Mouse (Mus musculus): ENCODE measurements around the gene Slc25a47. TPM values are rescaled to one million over a fixed set of nuclear protein-coding genes. Genes with fewer than 3 reads are reported as not detected.

Gene Slc25a47
- polyA plus RNA-seq, 1 experiment from 2014 or later, result 7.4 TPM

- no peak overlapping the region for H3K9ac ChIP-seq
- WGBS, result 93% methylated on average over 7 of the region's 7 CpGs
- H3K27ac ChIP-seq (replicated peaks), result no peak overlapping the region
- H3K27me3 ChIP-seq, result no peaks in the 10 kb centered on the region
- ATAC-seq (ENCODE audit: low FRiP score, low read depth), result no peak
- H3K4me2 ChIP-seq, result no peak overlapping the region
- 0 out of 2 replicates have a peak, but pooled peaks cover 6% of the 10 kb centered on the region for H3K4me1 ChIP-seq (replicated peaks)
- no peak overlapping the region for H3K4me3 ChIP-seq
- no peaks in the 10 kb centered on the region for H3K9me3 ChIP-seq
- peaks cover 3% of the 10 kb centered on the region for H3K36me3 ChIP-seq
Measured at GRCm38 (mm10) chr12:108810309-108810708, 25.5 kb upstream of the Slc25a47 start.

- no peak for ATAC-seq (ENCODE audit: low FRiP score, low read depth)
- WGBS, result 55% methylated on average over 2 of the region's 2 CpGs
- H3K9me3 ChIP-seq, result no peaks in the 10 kb centered on the region
- peaks cover 6% of the 10 kb centered on the region for H3K36me3 ChIP-seq
- H3K9ac ChIP-seq, result no peak overlapping the region
- H3K4me1 ChIP-seq (replicated peaks), result 0 out of 2 replicates have a peak, but pooled peaks cover 6% of the 10 kb centered on the region
- no peak overlapping the region for H3K4me2 ChIP-seq
- H3K27me3 ChIP-seq, result no peaks in the 10 kb centered on the region
- H3K27ac ChIP-seq (replicated peaks), result no peak overlapping the region
- H3K4me3 ChIP-seq, result no peak overlapping the region
Measured at GRCm38 (mm10) chr12:108811133-108811532, 24.7 kb upstream of the Slc25a47 start.

- Histone ChIP-seq H3K9ac (no peak overlapping the region), H3K36me3 (peaks cover 7% of the 10 kb centered on the region), H3K9me3 (no peaks in the 10 kb centered on the region), H3K4me3 (no peak overlapping the region), H3K27me3 (no peaks in the 10 kb centered on the region), H3K27ac (replicated peaks) (no peak overlapping the region), H3K4me2 (no peak overlapping the region), H3K4me1 (replicated peaks) (0 out of 2 replicates have a peak, but pooled peaks cover 6% of the 10 kb centered on the region)
- ATAC-seq (ENCODE audit: low FRiP score, low read depth), result no peak
- WGBS, result 85% methylated on average over 6 of the region's 6 CpGs
Measured at GRCm38 (mm10) chr12:108812463-108812862, 23.4 kb upstream of the Slc25a47 start.

- WGBS, result 93% methylated on average over 6 of the region's 6 CpGs
- Histone ChIP-seq H3K4me3 (no peak overlapping the region), H3K27me3 (no peaks in the 10 kb centered on the region), H3K27ac (replicated peaks) (no peak overlapping the region), H3K4me2 (no peak overlapping the region), H3K9me3 (no peaks in the 10 kb centered on the region), H3K9ac (no peak overlapping the region), H3K36me3 (peaks cover 11% of the 10 kb centered on the region), H3K4me1 (replicated peaks) (0 out of 2 replicates have a peak, but pooled peaks cover 6% of the 10 kb centered on the region)
- 0 out of 2 replicates have a peak, but pooled peaks have one; percentile 12 for ATAC-seq (ENCODE audit: low FRiP score, low read depth)
Measured at GRCm38 (mm10) chr12:108814470-108814869, 21.4 kb upstream of the Slc25a47 start.

- Histone ChIP-seq H3K9ac (no peak overlapping the region), H3K27me3 (no peaks in the 10 kb centered on the region), H3K36me3 (peaks cover 11% of the 10 kb centered on the region), H3K4me1 (replicated peaks) (no peaks in the 10 kb centered on the region), H3K4me2 (no peak overlapping the region), H3K9me3 (no peaks in the 10 kb centered on the region), H3K27ac (replicated peaks) (no peak overlapping the region), H3K4me3 (no peak overlapping the region)
- WGBS, result 82% methylated on average over 11 of the region's 11 CpGs
- no peak for ATAC-seq (ENCODE audit: low FRiP score, low read depth)
Measured at GRCm38 (mm10) chr12:108816569-108816968, 19.3 kb upstream of the Slc25a47 start.

GRCm38 (mm10) chr12:108820461-108820860 is 15.4 kb upstream of the Slc25a47 start:
- 92% methylated on average over 4 of the region's 4 CpGs for WGBS
- Histone ChIP-seq H3K9me3 (no peaks in the 10 kb centered on the region), H3K9ac (no peak overlapping the region), H3K4me2 (no peak overlapping the region), H3K27ac (replicated peaks) (no peak overlapping the region), H3K4me1 (replicated peaks) (no peaks in the 10 kb centered on the region), H3K4me3 (no peak overlapping the region), H3K36me3 (peaks cover 6% of the 10 kb centered on the region; the same call in 1 of the 2 replicates), H3K27me3 (no peaks in the 10 kb centered on the region)
- no peak for ATAC-seq (ENCODE audit: low FRiP score, low read depth)

GRCm38 (mm10) chr12:108823036-108823435 is 12.8 kb upstream of the Slc25a47 start:
- ATAC-seq (ENCODE audit: low FRiP score, low read depth), result no peak
- Histone ChIP-seq H3K4me1 (replicated peaks) (no peaks in the 10 kb centered on the region), H3K4me3 (no peak overlapping the region), H3K4me2 (no peak overlapping the region), H3K9ac (no peak overlapping the region), H3K9me3 (no peaks in the 10 kb centered on the region), H3K27me3 (no peaks in the 10 kb centered on the region), H3K27ac (replicated peaks) (no peak overlapping the region), H3K36me3 (0 out of 2 replicates have a peak, but pooled peaks cover 6% of the 10 kb centered on the region)
- 75% methylated on average over 8 of the region's 8 CpGs for WGBS

- Histone ChIP-seq H3K27ac (replicated peaks) (no peak overlapping the region), H3K4me1 (replicated peaks) (no peaks in the 10 kb centered on the region), H3K4me2 (no peak overlapping the region), H3K9me3 (no peaks in the 10 kb centered on the region), H3K9ac (no peak overlapping the region), H3K4me3 (no peak overlapping the region), H3K27me3 (no peaks in the 10 kb centered on the region), H3K36me3 (0 out of 2 replicates have a peak, but pooled peaks cover 8% of the 10 kb centered on the region)
- ATAC-seq (ENCODE audit: low FRiP score, low read depth), result no peak
- 94% methylated on average over 15 of the region's 15 CpGs for WGBS
Measured at GRCm38 (mm10) chr12:108824225-108824874, 11.5 kb upstream of the Slc25a47 start.

- WGBS, result 92% methylated on average over 13 of the region's 13 CpGs
- Histone ChIP-seq H3K4me2 (no peak overlapping the region), H3K4me3 (no peak overlapping the region), H3K27me3 (no peaks in the 10 kb centered on the region), H3K9me3 (no peaks in the 10 kb centered on the region), H3K27ac (replicated peaks) (no peak overlapping the region), H3K4me1 (replicated peaks) (no peaks in the 10 kb centered on the region), H3K9ac (no peak overlapping the region), H3K36me3 (0 out of 2 replicates have a peak, but pooled peaks cover 8% of the 10 kb centered on the region)
- ATAC-seq (ENCODE audit: low FRiP score, low read depth), result no peak
Measured at GRCm38 (mm10) chr12:108825561-108826224, 10.2 kb upstream of the Slc25a47 start.

GRCm38 (mm10) chr12:108826282-108826957 is 9.4 kb upstream of the Slc25a47 start:
- Histone ChIP-seq H3K9me3 (no peaks in the 10 kb centered on the region), H3K4me1 (replicated peaks) (no peaks in the 10 kb centered on the region), H3K9ac (no peak overlapping the region), H3K4me2 (no peak overlapping the region), H3K36me3 (0 out of 2 replicates have a peak, but pooled peaks cover 8% of the 10 kb centered on the region), H3K4me3 (no peak overlapping the region), H3K27ac (replicated peaks) (no peak overlapping the region), H3K27me3 (no peaks in the 10 kb centered on the region)
- no peak for ATAC-seq (ENCODE audit: low FRiP score, low read depth)
- WGBS, result 94% methylated on average over 19 of the region's 19 CpGs

GRCm38 (mm10) chr12:108826958-108827535 is 8.8 kb upstream of the Slc25a47 start:
- no peaks in the 10 kb centered on the region for H3K9me3 ChIP-seq
- 96% methylated on average over 28 of the region's 28 CpGs for WGBS

More at GRCm38 (mm10) chr12:108826958-108827535, 8.8 kb upstream of the Slc25a47 start:
- peaks cover 3% of the 10 kb centered on the region for H3K4me1 ChIP-seq (replicated peaks)
- H3K27ac ChIP-seq (replicated peaks), result no peak overlapping the region
- no peak overlapping the region for H3K4me3 ChIP-seq
- H3K27me3 ChIP-seq, result no peaks in the 10 kb centered on the region
- H3K9ac ChIP-seq, result no peak overlapping the region
- no peak overlapping the region for H3K4me2 ChIP-seq
- 0 out of 2 replicates have a peak, but pooled peaks cover 8% of the 10 kb centered on the region for H3K36me3 ChIP-seq
- ATAC-seq (ENCODE audit: low FRiP score, low read depth), result no peak

Measured in hindbrain, embryonic 15.5 days (tissue).